Mouse (Mus musculus) v-Abl transformed pro-B cells (cell line): Measurements from ENCODE around the gene Ints4.
"Not testable (repeated sequence)": the region's sequence is repeated elsewhere in the genome, so short reads cannot be mapped to it uniquely, and the experiment has no call there.

Source experiments
- in situ Hi-C, 2 experiments: fragments of 400-800 bp; cut with MboI; formaldehyde crosslinking; loops; one replicate each; pipeline ENCODE4 v1.15.1; 2025; ENCODE audit not compliant: unreplicated experiment in 2 of 2

The Ints4 gene

DNA sequence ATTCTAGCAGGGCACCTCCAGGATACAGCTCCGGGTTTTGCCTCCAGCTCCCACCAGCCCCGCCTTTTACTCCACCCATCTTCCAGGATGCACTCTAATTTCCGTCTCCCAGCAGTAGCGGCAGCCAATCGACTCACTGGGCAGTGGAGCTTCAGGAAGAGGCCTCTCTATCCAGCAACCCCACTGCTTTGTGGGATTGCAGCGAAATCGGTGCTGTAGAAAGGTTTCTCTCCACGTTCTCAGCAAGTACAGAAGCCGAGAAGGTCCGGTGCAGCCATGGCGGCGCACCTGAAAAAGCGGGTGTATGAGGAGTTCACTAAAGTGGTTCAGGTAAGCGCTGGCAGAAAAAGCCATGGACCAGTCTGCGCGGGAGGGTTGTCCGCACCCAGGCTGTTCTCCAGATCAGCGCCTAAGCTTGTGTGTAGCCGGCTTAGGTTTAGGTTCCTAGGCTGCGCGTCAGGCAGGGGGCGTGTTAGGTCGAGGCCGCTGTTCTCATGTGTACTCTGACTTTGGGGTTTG lies at the start of gene Ints4:
TSS of gene Ints4 (plus strand) at position 136 of the 519 bp plus-strand sequence.
- in situ Hi-C loops: loop anchor here (5.0 to 25.0 kb wide), 4 partner anchors 96 to 1906 kb away; partner anchors contain the start of genes Aamdc (in 1 of the 2), Gdpd5 (in 1 of the 2) and Rsf1 (in 1 of the 2)

- in situ Hi-C loops: loop anchor here (25.0 kb wide), 2 partner anchors 129 to 554 kb away; no protein-coding TSS in a partner anchor
These were observed 47.2 kb upstream of the Ints4 start for GRCm38 (mm10) chr7:97433517-97433916.

DNA sequence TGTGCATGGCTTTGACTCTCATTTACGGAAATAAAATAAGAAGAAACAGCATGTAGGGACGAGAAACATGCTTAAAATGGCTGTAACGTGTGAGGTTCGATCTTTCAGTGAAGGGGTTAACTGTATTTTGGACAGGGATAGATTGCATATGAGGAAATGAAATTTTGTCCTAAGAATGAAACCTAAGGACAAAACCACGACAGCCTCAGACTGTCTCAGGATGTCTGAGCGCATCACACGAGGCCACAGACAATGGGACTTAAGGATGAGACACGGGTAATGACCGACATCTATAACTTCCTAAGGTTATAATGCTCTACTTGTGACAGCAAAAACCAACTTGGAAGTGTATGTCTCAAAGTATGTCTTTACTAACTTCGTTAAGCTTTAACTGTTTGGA lies 46.2 kb upstream of the Ints4 start:
- in situ Hi-C loops: loop anchor here (25.0 kb wide), 2 partner anchors 128 to 553 kb away; no protein-coding TSS in a partner anchor

DNA sequence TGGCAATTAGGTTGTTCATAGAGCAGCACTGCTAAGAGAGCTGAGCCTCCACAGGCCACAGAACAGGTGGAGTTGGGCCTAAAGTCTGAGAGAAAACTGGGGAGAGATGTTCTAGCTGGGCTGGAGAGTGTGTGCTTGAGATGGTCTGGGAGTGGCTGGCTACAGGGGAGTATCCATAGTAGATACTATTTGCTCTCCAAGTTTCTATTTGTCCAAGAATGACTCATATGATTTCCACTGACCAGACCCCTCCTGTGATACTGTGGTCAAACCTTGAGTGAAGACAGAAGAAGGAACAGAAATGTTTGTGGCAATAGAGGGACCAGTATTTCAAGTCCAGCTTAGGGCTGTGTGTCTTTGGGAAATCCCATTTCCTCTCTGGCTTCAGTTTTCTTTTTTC lies 41.8 kb upstream of the Ints4 start:
- in situ Hi-C loops: loop anchor here (25.0 kb wide), 2 partner anchors 123 to 548 kb away; no protein-coding TSS in a partner anchor

DNA sequence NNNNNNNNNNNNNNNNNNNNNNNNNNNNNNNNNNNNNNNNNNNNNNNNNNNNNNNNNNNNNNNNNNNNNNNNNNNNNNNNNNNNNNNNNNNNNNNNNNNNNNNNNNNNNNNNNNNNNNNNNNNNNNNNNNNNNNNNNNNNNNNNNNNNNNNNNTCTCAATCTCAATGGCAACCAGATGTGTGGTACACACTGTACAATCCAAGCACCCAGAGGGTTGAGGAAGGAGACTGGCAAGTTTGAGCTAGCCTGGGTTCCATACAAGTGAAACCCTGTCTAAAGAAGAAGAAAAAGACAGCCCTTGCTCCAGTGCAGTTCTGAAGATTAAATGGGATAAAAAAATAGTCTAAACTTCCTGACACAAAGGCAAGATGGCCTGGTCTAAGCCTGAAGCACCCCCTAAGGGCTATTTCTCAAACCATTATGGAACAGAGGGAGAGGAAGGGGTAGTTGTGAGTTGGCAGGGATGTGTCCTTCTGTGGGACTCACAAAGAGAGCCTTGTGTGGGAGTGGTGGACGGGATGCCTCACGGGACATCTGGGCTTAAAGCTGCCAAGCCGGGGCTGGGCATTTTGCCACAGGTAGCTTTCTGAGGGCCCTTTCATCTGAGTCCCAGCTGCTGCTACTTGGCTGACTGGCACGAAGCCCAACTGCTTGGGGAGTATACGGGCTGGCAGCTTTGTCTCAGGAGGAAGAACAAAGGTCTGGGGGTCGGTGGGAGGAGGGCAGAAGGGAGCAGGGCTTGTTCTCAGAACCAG lies 34.4 kb upstream of the Ints4 start:
- in situ Hi-C loops: loop anchor here (25.0 kb wide), 2 partner anchors 116 to 541 kb away; no protein-coding TSS in a partner anchor

- in situ Hi-C loops: loop anchor here (25.0 kb wide), 2 partner anchors 115 to 540 kb away; no protein-coding TSS in a partner anchor
These were observed 33.7 kb upstream of the Ints4 start for GRCm38 (mm10) chr7:97447050-97447531.

GRCm38 (mm10) chr7:97451023-97451422 lies 29.7 kb upstream of the Ints4 start, which contains the start of gene Kctd14:
Gene Kctd14, plus strand, starts transcription at chr7:97451323.
- in situ Hi-C loops: not testable (repeated sequence)

GRCm38 (mm10) chr7:97452196-97452595 lies 28.6 kb upstream of the Ints4 start:
- in situ Hi-C loops: no loop called here

GRCm38 (mm10) chr7:97453141-97453921 lies 27.4 kb upstream of the Ints4 start:
- in situ Hi-C loops: no loop called here

- in situ Hi-C loops: no loop called here
These were observed 26.0 kb upstream of the Ints4 start for GRCm38 (mm10) chr7:97454795-97455194.

- in situ Hi-C loops: no loop called here
These were observed 25.2 kb upstream of the Ints4 start for GRCm38 (mm10) chr7:97455577-97455976.

DNA sequence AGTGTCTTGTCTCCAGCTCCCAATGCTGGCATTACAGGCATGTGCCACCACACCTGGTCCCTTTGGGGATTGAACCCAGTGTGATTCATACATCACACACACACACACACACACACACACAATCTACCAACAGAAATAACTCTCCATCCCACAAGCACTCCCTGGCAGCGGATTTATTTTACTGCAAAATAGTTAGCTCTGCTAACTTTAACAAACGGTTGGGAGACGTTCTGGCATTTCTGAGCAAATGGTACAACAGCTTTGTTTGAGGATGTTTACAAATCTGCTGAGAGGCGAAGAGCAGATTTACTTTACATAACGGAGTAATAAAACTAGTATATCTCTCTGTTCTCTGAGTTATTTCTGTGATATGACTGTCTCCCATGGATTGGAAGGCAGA lies 7.8 kb upstream of the Ints4 start:
- in situ Hi-C loops: no loop called here

- in situ Hi-C loops: loop anchor here in 1 of 2 experiments (5.0 to 25.0 kb wide), 2 partner anchors 213 to 1908 kb away; partner anchors contain the start of gene Gdpd5
These were observed 1.4 kb upstream of the Ints4 start for GRCm38 (mm10) chr7:97479349-97479748.

DNA sequence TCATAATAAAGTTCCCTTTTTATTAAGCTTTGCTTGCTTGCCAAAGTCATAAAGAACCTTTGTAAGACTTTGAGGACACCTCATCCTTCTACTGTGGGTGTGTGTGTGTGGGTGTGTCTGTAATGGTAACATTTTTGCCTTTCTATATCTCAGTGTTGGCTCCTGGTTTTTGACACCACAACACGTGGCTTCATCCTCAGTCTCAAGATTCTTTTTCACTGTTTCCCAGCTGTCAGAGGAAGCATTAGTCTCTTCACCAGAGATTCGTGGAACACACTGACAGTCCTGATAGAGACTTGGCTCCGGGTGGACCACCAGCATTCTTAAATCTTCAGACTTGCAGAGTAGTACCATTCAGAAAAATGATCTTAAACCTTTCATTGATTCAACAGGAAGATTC lies 466 bp upstream of the Ints4 start:
- in situ Hi-C loops: loop anchor here (5.0 to 25.0 kb wide), 4 partner anchors 97 to 1907 kb away; partner anchors contain the start of genes Aamdc (in 1 of the 2), Gdpd5 (in 1 of the 2) and Rsf1 (in 1 of the 2)

- in situ Hi-C loops: loop anchor here (5.0 to 25.0 kb wide), 4 partner anchors 94 to 1904 kb away; partner anchors contain the start of genes Aamdc (in 1 of the 2), Gdpd5 (in 1 of the 2) and Rsf1 (in 1 of the 2)
These were observed 2.6 kb downstream of the Ints4 start for GRCm38 (mm10) chr7:97483378-97483777.

DNA sequence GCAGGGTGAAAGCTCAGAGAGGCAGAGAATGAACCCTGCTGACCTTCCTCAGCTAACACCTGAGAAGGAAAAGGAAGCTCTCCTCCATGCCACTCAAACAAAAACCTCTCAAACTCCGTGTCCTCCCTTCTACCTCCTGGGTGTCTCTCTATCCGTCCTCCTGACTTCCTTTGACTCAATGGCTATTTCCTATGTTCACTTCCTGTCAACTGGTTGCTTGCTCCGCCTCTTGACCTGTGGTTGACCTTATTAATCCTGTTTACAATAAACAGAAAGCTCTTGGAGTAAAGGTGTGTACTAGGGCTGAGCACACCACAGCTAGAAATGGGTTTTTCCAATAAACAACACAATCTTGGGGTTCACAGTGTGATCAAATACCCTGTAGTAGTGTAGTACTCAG lies 10.4 kb downstream of the Ints4 start:
- in situ Hi-C loops: loop anchor here in 1 of 2 experiments (25.0 kb wide), 1 partner anchor 1896 kb away; the partner anchor contains the start of gene Gdpd5

DNA sequence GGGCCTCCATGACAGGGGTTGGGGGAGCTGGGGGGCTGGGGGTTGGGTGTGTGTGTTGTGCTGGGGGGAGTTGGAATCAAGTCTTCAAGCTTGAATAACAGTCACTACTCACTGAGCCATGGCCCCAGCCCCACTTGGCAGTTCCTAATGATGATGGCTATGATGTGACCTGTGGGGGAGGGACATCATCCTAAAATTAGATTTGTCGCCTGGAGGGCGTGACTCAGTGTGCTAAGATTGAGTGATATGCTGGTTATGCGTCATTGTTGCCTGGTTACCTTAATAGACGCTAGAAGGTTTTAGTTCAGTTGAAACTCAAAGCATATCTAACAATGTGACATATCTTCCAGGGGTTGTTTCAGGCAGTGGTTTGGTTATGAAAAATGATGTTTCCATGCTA lies 11.7 kb downstream of the Ints4 start:
- in situ Hi-C loops: loop anchor here in 1 of 2 experiments (25.0 kb wide), 1 partner anchor 1895 kb away; the partner anchor contains the start of gene Gdpd5

- in situ Hi-C loops: loop anchor here in 1 of 2 experiments (25.0 kb wide), 1 partner anchor 1892 kb away; the partner anchor contains the start of gene Gdpd5
These were observed 14.3 kb downstream of the Ints4 start for GRCm38 (mm10) chr7:97495052-97495451.

DNA sequence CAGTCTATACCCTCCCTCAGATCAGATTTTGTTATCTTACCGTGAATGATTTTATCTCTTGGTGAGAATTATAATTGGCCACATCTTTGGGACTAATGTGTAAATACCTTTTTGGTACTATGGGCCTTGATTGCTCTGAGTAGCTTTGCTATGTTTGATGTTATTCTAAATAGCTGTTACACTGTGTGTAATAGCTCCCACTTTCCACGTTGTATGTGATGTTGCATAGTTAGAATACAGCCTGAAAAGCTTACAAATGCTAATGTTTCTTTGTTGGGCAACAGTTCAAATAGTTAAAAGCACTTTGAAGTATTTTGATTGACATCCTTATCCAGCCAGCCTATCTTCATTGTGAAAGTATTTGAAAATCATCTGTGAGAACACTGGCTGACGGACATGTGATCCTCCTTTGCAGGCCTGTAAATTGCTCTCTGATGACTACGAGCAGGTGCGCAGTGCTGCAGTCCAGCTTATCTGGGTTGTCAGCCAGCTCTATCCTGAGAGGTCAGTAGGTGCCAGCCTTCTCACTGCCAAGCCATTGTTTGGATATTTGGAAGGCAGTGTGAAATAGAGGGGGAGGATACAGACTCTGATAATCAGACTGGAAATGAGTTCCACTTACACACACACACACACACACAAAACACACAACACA lies 19.9 kb downstream of the Ints4 start:
- in situ Hi-C loops: no loop called here

DNA sequence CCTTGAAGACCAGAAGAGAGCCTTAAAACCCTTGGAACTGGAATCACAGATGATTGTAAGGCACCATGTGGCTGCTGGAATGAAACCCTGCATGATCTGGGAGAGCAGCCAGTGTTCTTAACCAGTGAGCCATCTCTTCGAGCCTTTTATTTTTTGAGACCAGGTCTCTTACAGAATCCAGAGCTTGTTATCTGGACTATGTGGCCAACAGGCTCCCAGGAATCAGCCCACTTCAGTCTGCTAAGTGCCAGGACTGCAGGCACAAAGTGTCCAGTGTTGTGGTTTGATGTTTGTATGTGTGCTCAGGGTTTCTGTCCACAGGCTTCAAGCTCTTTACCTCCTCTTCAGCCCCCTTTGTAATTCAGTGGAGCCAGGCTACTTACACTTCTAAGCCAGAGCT lies 34.0 kb downstream of the Ints4 start:
- in situ Hi-C loops: no loop called here
